Mouse (Mus musculus) heart, embryonic 16.5 days (tissue): ENCODE measurements around the gene Gtpbp8. TPM values are rescaled to one million over a fixed set of nuclear protein-coding genes. Genes with fewer than 3 reads are reported as not detected.

Source experiments
- ATAC-seq: fragments of 200-750 bp; cut with Nextera tagmentation; replicated peaks from 2 replicates; pipeline ENCODE4 v1.8.0; 2017; ENCODE audit warnings: moderate number of reproducible peaks; ENCODE audit not compliant: insufficient read depth, low FRiP score; ENCODE audit errors: extremely low read depth
- H3K27ac ChIP-seq: fragments of 300-500 bp; sonication (generic); 2 replicates; pipeline ENCODE4 v1.5.1; 2014; ENCODE audit warnings: mild to moderate bottlenecking, low read length, control low read depth, moderate library complexity
- H3K27me3 ChIP-seq: fragments of 300-500 bp; sonication (generic); 2 replicates; pipeline ENCODE4 v1.6.1; 2014; ENCODE audit warnings: low read length, mixed read lengths; ENCODE audit not compliant: control insufficient read depth, insufficient read depth
- H3K36me3 ChIP-seq: fragments of 300-500 bp; sonication (generic); 2 replicates; pipeline ENCODE4 v1.6.1; 2014; ENCODE audit not compliant: control insufficient read depth, insufficient read depth
- H3K4me1 ChIP-seq: fragments of 300-500 bp; sonication (generic); 2 replicates; pipeline ENCODE4 v1.6.1; 2014; ENCODE audit warnings: low read length, mixed read lengths; ENCODE audit not compliant: control insufficient read depth, insufficient read depth
- H3K4me2 ChIP-seq: fragments of 300-500 bp; sonication (generic); 2 replicates; pipeline ENCODE4 v1.6.1; 2014; ENCODE audit warnings: low read depth, mild to moderate bottlenecking, control low read depth, low read length
- H3K4me3 ChIP-seq: fragments of 300-500 bp; sonication (generic); 2 replicates; pipeline ENCODE4 v1.5.1; 2014; ENCODE audit warnings: mild to moderate bottlenecking, control low read depth, low read length
- H3K9ac ChIP-seq: fragments of 300-500 bp; sonication (generic); 2 replicates; pipeline ENCODE4 v1.6.1; 2014; ENCODE audit warnings: low read length, control low read depth
- H3K9me3 ChIP-seq: fragments of 300-500 bp; sonication (generic); replicated peaks from 2 replicates; pipeline ENCODE4 v1.6.1; 2016; ENCODE audit warnings: low read length; ENCODE audit not compliant: control insufficient read depth
- WGBS: fragments of 180-500 bp; shearing (Covaris S2); extraction: QIAGEN DNeasy Blood & Tissue Kit; methylation state at CpG from one replicate; pipeline ENCODE4 v1.1.7; 2014; 5-methylcytosine and 5-hydroxymethylcytosine counted together
- polyA plus RNA-seq: library from polyadenylated mRNA; unstranded; fragments of >200 nt; fragmentation: Nextera tagmentation; extraction: Ambion mirVana; gene quantifications from 2 replicates; pipeline ENCODE4 v1.2.1, GENCODE M21; 2015

Gtpbp8 gene
- 20.9 and 21.7 TPM in 2 replicates for polyA plus RNA-seq

- peak within 1 kb of the TSS; percentile 96 for H3K9ac ChIP-seq
- ATAC-seq: peak; percentile 93
- H3K27ac ChIP-seq: peak within 1 kb of the TSS; percentile 96
- peaks cover 15% of the 10 kb centered on the region for H3K4me1 ChIP-seq
- H3K27me3 ChIP-seq: no peaks in the 10 kb centered on the region
- peaks cover 11% of the 10 kb centered on the region for H3K36me3 ChIP-seq
- peak within 1 kb of the TSS; percentile 91 for H3K4me3 ChIP-seq
- H3K4me2 ChIP-seq: peak within 1 kb of the TSS; percentile 73
- H3K9me3 ChIP-seq: no peaks in the 10 kb centered on the region
- WGBS: under 1% methylated on average over 47 of the region's 47 CpGs
Measured at GRCm38 (mm10) chr16:44745866-44746562, at the start of gene Gtpbp8. TSS of gene Gtpbp8 (minus strand) at chr16:44746363.

- ATAC-seq: no peak
Measured at GRCm38 (mm10) chr16:44794416-44794815, 48.3 kb upstream of the Gtpbp8 start.

GRCm38 (mm10) chr16:44786934-44787333, 40.8 kb upstream of the Gtpbp8 start:
- ATAC-seq: no peak
- Histone ChIP-seq H3K9ac (no peak overlapping the region), H3K4me2 (no peak overlapping the region), H3K27ac (no peak overlapping the region), H3K9me3 (no peaks in the 10 kb centered on the region), H3K4me1 (no peaks in the 10 kb centered on the region), H3K36me3 (no peaks in the 10 kb centered on the region), H3K4me3 (no peak overlapping the region), H3K27me3 (no peaks in the 10 kb centered on the region)
- 62% methylated on average over 1 of the region's 1 CpGs for WGBS

More at GRCm38 (mm10) chr16:44794416-44794815, 48.3 kb upstream of the Gtpbp8 start:
- Histone ChIP-seq H3K4me1 (no peaks in the 10 kb centered on the region), H3K36me3 (no peaks in the 10 kb centered on the region), H3K4me2 (no peak overlapping the region), H3K4me3 (no peak overlapping the region), H3K9ac (no peak overlapping the region), H3K27ac (no peak overlapping the region), H3K27me3 (no peaks in the 10 kb centered on the region), H3K9me3 (no peaks in the 10 kb centered on the region)

- no peak overlapping the region for H3K27ac ChIP-seq
- 70% methylated on average over 4 of the region's 4 CpGs for WGBS
- no peak overlapping the region for H3K4me2 ChIP-seq
- H3K36me3 ChIP-seq: no peaks in the 10 kb centered on the region
- H3K4me3 ChIP-seq: no peak overlapping the region
- H3K4me1 ChIP-seq: no peaks in the 10 kb centered on the region
- no peak overlapping the region for H3K9ac ChIP-seq
- H3K9me3 ChIP-seq: no peaks in the 10 kb centered on the region
- ATAC-seq: no peak
- H3K27me3 ChIP-seq: no peaks in the 10 kb centered on the region
Measured at GRCm38 (mm10) chr16:44780751-44781150, 34.6 kb upstream of the Gtpbp8 start.

- Histone ChIP-seq H3K4me1 (no peaks in the 10 kb centered on the region), H3K4me2 (no peak overlapping the region), H3K27ac (no peak overlapping the region), H3K9ac (no peak overlapping the region), H3K27me3 (no peaks in the 10 kb centered on the region), H3K36me3 (no peaks in the 10 kb centered on the region), H3K9me3 (no peaks in the 10 kb centered on the region), H3K4me3 (no peak overlapping the region)
- WGBS: 94% methylated on average over 5 of the region's 5 CpGs
- ATAC-seq: no peak
Measured at GRCm38 (mm10) chr16:44779494-44779893, 33.3 kb upstream of the Gtpbp8 start.

- no peak overlapping the region for H3K27ac ChIP-seq
- 51% methylated on average over 17 of the region's 17 CpGs for WGBS
- no peaks in the 10 kb centered on the region for H3K4me1 ChIP-seq
- H3K9me3 ChIP-seq: no peaks in the 10 kb centered on the region
- no peak for ATAC-seq
- H3K27me3 ChIP-seq: no peaks in the 10 kb centered on the region
- H3K36me3 ChIP-seq: no peaks in the 10 kb centered on the region
- H3K4me3 ChIP-seq: peak overlapping the region; percentile 25
- H3K4me2 ChIP-seq: peak overlapping the region; percentile 53
- H3K9ac ChIP-seq: no peak overlapping the region
Measured at GRCm38 (mm10) chr16:44778538-44779147, 32.5 kb upstream of the Gtpbp8 start.

- Histone ChIP-seq H3K27ac (no peak overlapping the region), H3K4me3 (no peak overlapping the region), H3K4me2 (no peak overlapping the region), H3K4me1 (no peaks in the 10 kb centered on the region), H3K9ac (no peak overlapping the region), H3K27me3 (no peaks in the 10 kb centered on the region), H3K36me3 (no peaks in the 10 kb centered on the region), H3K9me3 (no peaks in the 10 kb centered on the region)
- ATAC-seq: no peak
- 84% methylated on average over 6 of the region's 6 CpGs for WGBS
Measured at GRCm38 (mm10) chr16:44774201-44774600, 28.0 kb upstream of the Gtpbp8 start.

- H3K9ac ChIP-seq: no peak overlapping the region
- no peak overlapping the region for H3K4me3 ChIP-seq
- no peaks in the 10 kb centered on the region for H3K9me3 ChIP-seq
- H3K4me1 ChIP-seq: no peaks in the 10 kb centered on the region
- no peak overlapping the region for H3K4me2 ChIP-seq
- H3K27me3 ChIP-seq: no peaks in the 10 kb centered on the region
- H3K36me3 ChIP-seq: no peaks in the 10 kb centered on the region
- ATAC-seq: no peak
- 73% methylated on average over 3 of the region's 3 CpGs for WGBS
- H3K27ac ChIP-seq: no peak overlapping the region
Measured at GRCm38 (mm10) chr16:44773673-44774072, 27.5 kb upstream of the Gtpbp8 start.

- no peak overlapping the region for H3K27ac ChIP-seq
- H3K27me3 ChIP-seq: no peaks in the 10 kb centered on the region
- H3K9me3 ChIP-seq: no peaks in the 10 kb centered on the region
- H3K9ac ChIP-seq: no peak overlapping the region
- no peak overlapping the region for H3K4me3 ChIP-seq
- no peaks in the 10 kb centered on the region for H3K4me1 ChIP-seq
- H3K4me2 ChIP-seq: no peak overlapping the region
- H3K36me3 ChIP-seq: no peaks in the 10 kb centered on the region
- ATAC-seq: no peak
- WGBS: 67% methylated on average over 6 of the region's 6 CpGs
Measured at GRCm38 (mm10) chr16:44772577-44772976, 26.4 kb upstream of the Gtpbp8 start.
